Mouse (Mus musculus): ENCODE data around the gene Cntnap5b. TPM values are rescaled to one million over a fixed set of nuclear protein-coding genes. Genes with fewer than 3 reads are reported as not detected.

Cntnap5b gene
- polyA plus RNA-seq, 1 experiment from 2014 or later, result not detected

DNA sequence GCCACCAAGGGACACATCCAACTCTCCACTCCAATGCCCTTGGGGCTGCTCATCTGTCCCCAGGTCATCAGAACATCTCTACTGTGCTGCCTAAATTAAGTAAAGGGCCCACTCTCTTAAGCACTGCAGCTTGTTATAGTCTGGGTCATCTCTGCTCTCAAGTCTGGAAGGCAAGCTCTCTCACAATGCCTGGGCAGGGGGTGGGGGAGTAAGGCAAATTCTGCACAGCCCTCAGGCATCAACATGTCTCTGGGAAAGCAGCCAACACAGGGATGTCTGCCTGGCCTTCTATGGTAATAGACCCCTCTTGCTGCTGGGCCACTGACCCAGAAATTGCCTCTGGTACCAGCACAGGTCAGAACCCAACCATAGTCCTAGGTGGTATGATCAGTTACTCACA, 479.4 kb downstream of the Cntnap5b start:
- no peaks in the 10 kb centered on the region for H3K4me1 ChIP-seq
- H3K4me3 ChIP-seq (replicated peaks), result no peak overlapping the region
- H3K4me2 ChIP-seq, result no peak overlapping the region
- ATAC-seq (replicated peaks; ENCODE audit: low FRiP score), result no peak
- no peaks in the 10 kb centered on the region for H3K36me3 ChIP-seq
- no peak overlapping the region for H3K27ac ChIP-seq
- no peak overlapping the region for H3K9ac ChIP-seq
- no peaks in the 10 kb centered on the region for H3K9me3 ChIP-seq (replicated peaks)
- no peaks in the 10 kb centered on the region for H3K27me3 ChIP-seq

DNA sequence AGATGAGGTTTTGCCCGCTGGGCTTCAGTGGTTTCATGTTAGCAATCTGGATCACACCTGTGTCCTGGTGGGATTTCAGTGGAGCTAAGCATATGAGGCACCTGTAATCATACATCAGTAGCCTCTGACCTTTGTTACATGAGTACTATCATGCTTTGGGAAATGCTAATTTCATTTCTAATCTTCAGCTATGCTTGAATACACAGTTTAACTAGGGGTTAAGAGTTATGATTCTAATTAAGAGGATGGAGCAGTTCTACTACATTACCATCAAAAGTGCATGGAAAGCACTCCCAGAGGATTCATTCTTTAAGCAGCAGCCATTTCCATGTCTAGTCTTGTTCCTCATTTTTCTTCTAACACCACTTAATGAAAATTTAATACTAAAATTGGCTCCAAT, 538.1 kb downstream of the Cntnap5b start:
- Histone ChIP-seq H3K4me3 (replicated peaks) (no peak overlapping the region), H3K27ac (no peak overlapping the region), H3K9ac (no peak overlapping the region), H3K4me1 (no peaks in the 10 kb centered on the region), H3K4me2 (no peak overlapping the region), H3K9me3 (replicated peaks) (no peaks in the 10 kb centered on the region), H3K27me3 (no peaks in the 10 kb centered on the region), H3K36me3 (no peaks in the 10 kb centered on the region)
- ATAC-seq (replicated peaks; ENCODE audit: low FRiP score), result no peak
- WGBS, result 86% methylated on average over 1 of the region's 1 CpGs

GRCm38 (mm10) chr1:100331066-100331465, 558.5 kb downstream of the Cntnap5b start:
- no peak overlapping the region for H3K4me2 ChIP-seq

DNA sequence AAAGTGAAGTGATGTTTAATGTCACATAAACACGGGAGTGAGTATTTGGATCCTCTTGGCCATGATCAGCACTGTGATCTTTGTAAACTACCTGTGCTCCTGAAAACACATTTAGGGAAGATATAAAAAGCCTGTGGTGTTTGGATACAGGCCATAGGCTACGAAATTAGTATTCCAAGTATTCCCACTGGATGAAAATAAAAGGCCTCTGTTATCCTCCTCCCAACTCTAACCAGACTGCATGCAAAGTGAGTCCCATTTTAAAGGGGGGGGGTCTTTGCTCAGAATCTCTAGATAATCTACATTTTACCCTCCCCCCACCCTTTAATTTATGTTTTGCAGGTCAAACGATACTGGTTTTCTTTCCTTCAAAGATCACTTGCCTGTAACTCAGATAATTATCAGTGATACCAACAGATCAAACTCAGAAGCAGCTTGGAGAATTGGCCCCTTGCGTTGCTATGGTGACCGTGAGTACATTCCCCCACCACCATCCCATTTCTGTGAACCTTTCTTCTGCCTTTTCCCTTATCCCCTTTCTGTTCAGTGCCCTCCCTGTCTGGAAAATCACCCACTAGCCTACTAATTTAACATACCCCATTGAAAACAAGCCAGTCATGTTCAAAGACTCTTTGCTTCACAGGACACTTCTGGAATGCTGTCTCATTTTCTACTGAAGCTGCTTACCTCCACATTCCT, 597.0 kb downstream of the Cntnap5b start:
- Histone ChIP-seq H3K9me3 (replicated peaks) (no peaks in the 10 kb centered on the region), H3K4me2 (no peak overlapping the region), H3K9ac (no peak overlapping the region), H3K4me3 (replicated peaks) (no peak overlapping the region), H3K4me1 (no peaks in the 10 kb centered on the region), H3K36me3 (no peaks in the 10 kb centered on the region), H3K27me3 (no peaks in the 10 kb centered on the region), H3K27ac (no peak overlapping the region)
- WGBS, result 69% methylated on average over 5 of the region's 5 CpGs
- no peak for ATAC-seq (replicated peaks; ENCODE audit: low FRiP score)

More at GRCm38 (mm10) chr1:100331066-100331465, 558.5 kb downstream of the Cntnap5b start:
- Histone ChIP-seq H3K9me3 (replicated peaks) (no peaks in the 10 kb centered on the region), H3K9ac (no peak overlapping the region), H3K4me3 (replicated peaks) (no peak overlapping the region), H3K27ac (no peak overlapping the region), H3K4me1 (no peaks in the 10 kb centered on the region), H3K36me3 (no peaks in the 10 kb centered on the region), H3K27me3 (no peaks in the 10 kb centered on the region)
- ATAC-seq (replicated peaks; ENCODE audit: low FRiP score), result no peak
- WGBS, result 89% methylated on average over 3 of the region's 3 CpGs

DNA sequence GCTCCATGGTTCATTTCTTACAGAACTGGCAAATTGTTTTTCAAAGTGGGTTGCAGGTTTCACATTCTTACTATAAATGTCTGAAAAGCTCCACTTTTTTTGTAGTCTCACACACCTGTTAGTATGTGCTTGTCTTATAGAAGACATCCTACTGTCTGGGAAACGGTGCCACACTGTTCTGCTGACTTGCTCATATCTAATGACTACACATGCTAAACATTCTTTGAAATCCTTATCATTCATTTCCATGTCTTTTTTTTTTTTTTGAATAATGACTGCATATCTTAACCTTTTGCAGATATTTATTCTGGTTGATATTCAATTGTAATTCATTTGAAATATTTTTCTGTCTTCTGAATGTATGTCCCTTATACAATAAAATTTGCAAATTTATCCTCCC, 613.7 kb downstream of the Cntnap5b start:
- H3K4me2 ChIP-seq, result no peak overlapping the region
- H3K27me3 ChIP-seq, result no peaks in the 10 kb centered on the region
- no peak for ATAC-seq (replicated peaks; ENCODE audit: low FRiP score)
- H3K36me3 ChIP-seq, result no peaks in the 10 kb centered on the region
- H3K27ac ChIP-seq, result no peak overlapping the region
- H3K9ac ChIP-seq, result no peak overlapping the region
- no peak overlapping the region for H3K4me3 ChIP-seq (replicated peaks)
- no peaks in the 10 kb centered on the region for H3K9me3 ChIP-seq (replicated peaks)
- H3K4me1 ChIP-seq, result no peaks in the 10 kb centered on the region
- 88% methylated on average over 1 of the region's 1 CpGs for WGBS

GRCm38 (mm10) chr1:100394034-100394433, 621.5 kb downstream of the Cntnap5b start:
- Histone ChIP-seq H3K36me3 (no peaks in the 10 kb centered on the region), H3K9me3 (replicated peaks) (no peaks in the 10 kb centered on the region), H3K9ac (no peak overlapping the region), H3K27ac (no peak overlapping the region), H3K4me1 (no peaks in the 10 kb centered on the region), H3K4me2 (no peak overlapping the region), H3K27me3 (no peaks in the 10 kb centered on the region), H3K4me3 (replicated peaks) (no peak overlapping the region)
- no peak for ATAC-seq (replicated peaks; ENCODE audit: low FRiP score)

DNA sequence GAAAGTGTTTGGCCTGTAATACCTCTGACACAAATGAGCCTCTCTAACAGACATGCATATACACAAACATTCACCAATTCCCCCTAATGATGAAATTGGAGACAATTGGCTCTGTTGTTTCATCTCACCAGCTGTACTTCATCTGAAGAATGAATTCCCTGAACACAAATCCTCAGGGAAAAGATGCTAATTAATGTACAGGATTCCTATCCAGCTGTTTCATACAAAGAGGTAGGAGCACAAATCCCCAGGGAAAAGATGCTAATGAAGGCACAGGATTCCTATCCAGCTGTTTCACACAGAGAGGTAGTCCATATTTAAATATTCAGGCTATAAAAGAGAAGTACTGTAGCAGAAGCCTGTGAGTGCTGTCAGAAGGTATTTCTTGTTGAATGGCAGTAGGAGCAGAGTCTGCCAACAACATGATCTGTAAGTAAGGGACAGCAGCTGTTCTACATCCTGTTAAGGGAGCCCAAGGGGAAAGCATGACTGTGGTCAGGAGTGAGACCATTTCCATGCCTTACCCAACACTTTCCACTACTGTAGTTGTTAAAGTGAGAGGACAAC, 644.2 kb downstream of the Cntnap5b start:
- Histone ChIP-seq H3K27me3 (no peaks in the 10 kb centered on the region), H3K9ac (no peak overlapping the region), H3K4me1 (0 out of 2 replicates have a peak, but pooled peaks cover 2% of the 10 kb centered on the region), H3K27ac (no peak overlapping the region), H3K36me3 (no peaks in the 10 kb centered on the region), H3K4me2 (no peak overlapping the region), H3K9me3 (replicated peaks) (no peaks in the 10 kb centered on the region), H3K4me3 (replicated peaks) (no peak overlapping the region)
- ATAC-seq (replicated peaks; ENCODE audit: low FRiP score), result peak; percentile 60

GRCm38 (mm10) chr1:100430038-100430774, 657.6 kb downstream of the Cntnap5b start:
- Histone ChIP-seq H3K4me3 (replicated peaks) (no peak overlapping the region), H3K4me1 (no peaks in the 10 kb centered on the region), H3K4me2 (no peak overlapping the region), H3K9me3 (replicated peaks) (no peaks in the 10 kb centered on the region), H3K36me3 (no peaks in the 10 kb centered on the region), H3K27me3 (no peaks in the 10 kb centered on the region), H3K9ac (no peak overlapping the region), H3K27ac (no peak overlapping the region)
- 78% methylated on average over 1 of the region's 1 CpGs for WGBS
- ATAC-seq (replicated peaks; ENCODE audit: low FRiP score), result no peak

DNA sequence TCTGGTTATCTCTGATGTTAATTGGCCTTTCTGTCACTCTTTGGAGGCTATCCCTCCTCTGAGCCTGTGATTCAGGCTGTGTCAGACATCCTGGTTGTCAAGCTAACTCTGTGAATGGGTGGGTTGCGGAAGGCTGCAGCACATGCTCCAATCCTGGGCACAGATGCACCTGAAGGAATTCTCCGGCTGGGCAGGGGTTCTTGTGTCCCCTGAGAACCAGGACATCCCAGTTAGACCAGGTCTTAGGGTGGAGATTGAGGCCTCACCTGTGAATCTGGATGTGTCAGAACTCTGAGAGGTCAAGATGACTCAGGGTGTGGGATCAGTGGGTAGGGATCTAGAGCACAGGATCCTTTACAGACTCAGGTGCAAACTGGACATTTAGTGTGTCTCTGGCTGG, 691.3 kb downstream of the Cntnap5b start:
- H3K9ac ChIP-seq, result no peak overlapping the region
- no peak for ATAC-seq (replicated peaks; ENCODE audit: low FRiP score)
- no peak overlapping the region for H3K27ac ChIP-seq
- no peak overlapping the region for H3K4me3 ChIP-seq (replicated peaks)
- WGBS, result 86% methylated on average over 2 of the region's 2 CpGs
- H3K9me3 ChIP-seq (replicated peaks), result no peaks in the 10 kb centered on the region
- no peak overlapping the region for H3K4me2 ChIP-seq
- H3K36me3 ChIP-seq, result no peaks in the 10 kb centered on the region
- no peaks in the 10 kb centered on the region for H3K27me3 ChIP-seq
- no peaks in the 10 kb centered on the region for H3K4me1 ChIP-seq

DNA sequence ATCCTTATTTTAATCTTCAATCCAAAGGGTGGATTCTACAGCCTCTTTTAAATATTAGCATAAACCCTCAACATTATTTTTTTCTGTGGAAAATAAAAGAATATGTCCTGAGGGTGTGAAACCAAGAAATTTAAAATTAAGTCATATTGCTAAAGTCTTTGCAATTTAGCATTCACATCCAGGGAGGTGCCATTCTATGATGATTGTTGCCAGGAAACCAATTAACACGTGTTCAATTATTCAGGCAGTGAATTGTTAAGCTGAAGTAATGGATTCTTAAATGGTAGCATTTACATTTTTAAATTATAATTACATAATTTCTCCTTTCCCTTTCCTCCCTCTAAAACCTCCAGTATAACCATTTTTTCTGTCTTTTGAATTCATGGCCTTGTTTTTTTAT, 692.7 kb downstream of the Cntnap5b start:
- Histone ChIP-seq H3K27ac (no peak overlapping the region), H3K36me3 (no peaks in the 10 kb centered on the region), H3K4me1 (no peaks in the 10 kb centered on the region), H3K4me2 (no peak overlapping the region), H3K9me3 (replicated peaks) (no peaks in the 10 kb centered on the region), H3K4me3 (replicated peaks) (no peak overlapping the region), H3K9ac (no peak overlapping the region), H3K27me3 (no peaks in the 10 kb centered on the region)
- ATAC-seq (replicated peaks; ENCODE audit: low FRiP score), result no peak
- WGBS, result 66% methylated on average over 1 of the region's 1 CpGs

DNA sequence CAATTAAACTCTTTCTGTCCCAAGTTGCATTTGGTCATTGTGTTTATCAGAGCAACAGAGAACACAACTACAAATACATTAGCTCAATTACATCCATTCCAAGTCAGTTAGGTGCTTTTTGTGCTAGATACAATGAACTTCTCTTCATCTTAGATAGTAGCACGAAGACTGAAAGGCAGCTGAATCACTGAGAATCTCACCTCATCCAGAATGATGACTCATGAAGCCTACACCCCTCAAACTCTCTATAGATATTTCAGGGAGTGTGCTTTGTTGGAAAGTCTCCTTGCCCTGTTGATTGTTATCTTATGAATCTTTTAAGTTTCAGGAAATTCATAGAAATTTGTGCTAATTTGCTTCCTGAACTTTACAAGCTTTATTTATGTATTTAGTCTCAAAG, 695.0 kb downstream of the Cntnap5b start:
- no peak overlapping the region for H3K4me3 ChIP-seq (replicated peaks)
- no peaks in the 10 kb centered on the region for H3K9me3 ChIP-seq (replicated peaks)
- H3K4me2 ChIP-seq, result no peak overlapping the region
- no peaks in the 10 kb centered on the region for H3K27me3 ChIP-seq
- 84% methylated on average over 1 of the region's 1 CpGs for WGBS
- H3K9ac ChIP-seq, result no peak overlapping the region
- no peak for ATAC-seq (replicated peaks; ENCODE audit: low FRiP score)
- no peak overlapping the region for H3K27ac ChIP-seq
- H3K4me1 ChIP-seq, result no peaks in the 10 kb centered on the region
- no peaks in the 10 kb centered on the region for H3K36me3 ChIP-seq

DNA sequence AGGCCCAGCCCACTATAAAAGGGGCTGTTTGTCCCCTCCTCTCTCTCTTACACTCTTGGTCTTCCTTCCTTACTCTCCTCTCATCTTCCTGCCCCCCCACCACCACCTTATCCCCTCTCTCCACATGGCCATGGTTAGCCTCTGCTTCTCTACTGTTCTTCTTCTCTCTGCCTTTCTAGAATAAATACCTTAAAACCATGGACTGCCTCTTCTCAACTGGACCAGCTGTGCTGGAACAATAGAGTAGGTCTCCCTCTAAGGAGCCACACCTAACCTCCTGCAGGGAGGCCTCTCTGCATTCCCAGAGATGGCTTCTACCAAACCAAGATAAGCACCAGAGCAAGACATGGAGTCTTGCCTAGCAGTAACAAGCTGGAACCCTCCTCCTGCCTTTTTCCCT, 737.3 kb downstream of the Cntnap5b start:
- Histone ChIP-seq H3K9me3 (replicated peaks) (no peaks in the 10 kb centered on the region), H3K4me3 (replicated peaks) (no peak overlapping the region), H3K9ac (no peak overlapping the region), H3K27me3 (no peaks in the 10 kb centered on the region), H3K4me2 (no peak overlapping the region), H3K27ac (no peak overlapping the region), H3K36me3 (no peaks in the 10 kb centered on the region), H3K4me1 (no peaks in the 10 kb centered on the region)
- ATAC-seq (replicated peaks; ENCODE audit: low FRiP score), result no peak
